Mouse (Mus musculus): ENCODE data around the gene A830031A19Rik. TPM values are rescaled to one million over a fixed set of nuclear protein-coding genes. Genes with fewer than 3 reads are reported as not detected.
A peak's percentile ranks its signal among the peaks of the same experiment; 100 is the strongest.

Gene A830031A19Rik
- not detected for total RNA-seq (2021)

DNA sequence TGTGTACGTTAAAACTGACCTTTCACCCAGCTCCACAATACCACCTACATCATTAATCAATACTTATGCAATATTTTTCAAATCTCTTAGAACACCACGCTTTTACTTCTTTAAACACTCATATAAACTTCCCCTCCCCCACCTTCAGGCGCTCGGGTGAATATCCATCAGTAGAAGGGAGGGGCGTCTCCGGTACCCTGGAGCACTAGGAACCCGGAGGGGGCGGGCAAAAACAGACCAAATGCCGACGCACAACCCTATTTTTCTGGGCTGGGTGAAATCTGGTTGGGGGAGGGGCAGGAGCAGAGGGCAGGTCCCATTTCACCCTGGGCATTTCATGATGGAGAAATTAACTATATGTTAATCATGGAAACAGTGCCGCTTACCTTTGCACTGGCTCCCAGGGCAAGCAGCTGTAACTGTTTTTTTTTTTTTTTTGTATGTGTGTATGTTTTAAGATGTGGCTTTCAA, at the start of gene A830031A19Rik:
A830031A19Rik (minus strand) TSS at position 421 of the 471 bp plus-strand sequence.
- intact Hi-C loops (cut with DNase I): loop anchor here (10.0 kb wide), 1 partner anchor 300 kb away; the partner anchor contains the start of gene Rel
- no peak for DNase-seq

DNA sequence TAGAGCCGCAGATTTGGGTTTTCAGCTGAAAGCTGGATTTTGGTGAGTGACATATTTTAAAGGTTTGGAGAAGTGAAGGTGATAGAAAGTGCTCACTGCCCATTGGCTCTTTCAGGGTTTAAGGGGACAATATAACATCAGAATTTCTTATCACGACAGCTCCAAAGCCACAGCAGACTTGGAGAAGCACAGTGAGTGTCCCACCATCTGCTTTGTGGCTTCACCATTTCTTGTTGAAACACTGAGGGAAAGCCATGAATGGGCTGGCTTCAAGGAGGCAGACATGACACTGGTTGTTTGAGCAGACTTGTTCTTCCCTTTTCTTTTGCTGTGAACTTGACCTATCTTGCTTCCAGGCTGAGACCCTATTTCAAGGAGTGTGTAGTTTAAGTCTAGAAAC, 49.1 kb upstream of the A830031A19Rik start:
- no peak for DNase-seq
- intact Hi-C loops (cut with DNase I): no loop called here

DNA sequence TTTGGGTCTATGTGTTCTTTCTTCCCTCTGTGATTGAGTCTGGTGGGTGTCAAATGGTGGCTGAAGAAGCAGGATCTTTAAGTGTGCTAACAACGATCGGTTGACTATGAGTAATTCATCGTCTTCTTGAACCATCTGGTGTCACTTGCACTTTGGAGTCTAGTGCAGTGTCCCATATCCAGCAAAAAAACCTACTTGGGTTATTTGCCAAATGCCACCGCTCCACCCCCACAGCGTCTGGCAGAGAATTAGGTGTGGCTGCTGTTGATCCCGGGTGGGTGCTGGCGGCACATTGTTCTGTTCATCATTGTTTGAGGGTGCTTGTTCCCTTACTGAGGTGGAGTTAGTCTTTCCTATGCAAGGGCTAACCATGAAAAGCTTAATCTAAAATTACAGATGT, 48.0 kb upstream of the A830031A19Rik start:
- intact Hi-C loops (cut with DNase I): no loop called here
- DNase-seq: no peak

DNA sequence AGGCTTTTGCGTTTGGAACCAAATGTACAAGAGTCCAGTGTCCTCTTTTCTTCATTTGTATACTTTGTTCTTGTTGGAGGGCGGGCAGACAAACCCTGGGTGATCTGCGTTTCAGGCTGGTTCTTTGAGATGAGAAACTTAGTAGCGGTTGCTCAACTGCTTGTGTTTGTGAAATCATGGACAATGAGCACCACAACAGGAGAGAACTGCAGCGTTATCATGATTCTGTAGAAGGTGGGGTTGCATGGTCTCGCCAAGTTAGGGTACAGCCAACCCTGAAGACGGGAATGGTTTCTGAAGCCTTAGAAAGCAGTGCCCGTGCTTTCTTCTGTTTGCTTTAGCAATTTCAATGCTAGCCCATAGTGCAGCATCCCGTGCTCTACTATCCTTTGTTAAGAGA, 46.3 kb upstream of the A830031A19Rik start:
- DNase-seq: no peak
- intact Hi-C loops (cut with DNase I): no loop called here

GRCm38 (mm10) chr11:24116582-24117318, 41.9 kb upstream of the A830031A19Rik start:
- intact Hi-C loops (cut with DNase I): no loop called here
- no peak for DNase-seq

DNA sequence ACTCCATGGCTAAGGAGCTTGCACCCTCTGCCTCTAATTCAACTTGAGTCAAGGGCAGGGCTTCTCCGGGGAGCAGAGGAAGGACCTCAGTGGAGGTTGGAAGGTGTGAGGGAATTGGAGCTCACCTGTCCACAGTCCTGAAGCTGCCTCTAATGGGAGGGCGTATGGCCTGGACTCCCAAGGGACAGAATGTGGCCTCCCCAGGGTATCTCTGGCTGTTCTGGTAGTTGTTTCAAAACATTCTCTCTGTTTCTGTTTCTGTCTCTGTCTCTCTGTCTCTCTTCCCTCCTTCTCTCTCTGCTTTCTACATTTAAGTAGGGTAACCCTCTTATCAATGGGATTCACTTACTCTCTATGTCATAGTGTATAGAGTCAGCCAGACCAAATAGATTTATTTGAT, 41.2 kb upstream of the A830031A19Rik start:
- no peak for DNase-seq
- intact Hi-C loops (cut with DNase I): no loop called here

- peak; percentile 36 to 51 for DNase-seq
- intact Hi-C loops (cut with DNase I): no loop called here
These were observed 40.3 kb upstream of the A830031A19Rik start for GRCm38 (mm10) chr11:24115017-24115752.

DNA sequence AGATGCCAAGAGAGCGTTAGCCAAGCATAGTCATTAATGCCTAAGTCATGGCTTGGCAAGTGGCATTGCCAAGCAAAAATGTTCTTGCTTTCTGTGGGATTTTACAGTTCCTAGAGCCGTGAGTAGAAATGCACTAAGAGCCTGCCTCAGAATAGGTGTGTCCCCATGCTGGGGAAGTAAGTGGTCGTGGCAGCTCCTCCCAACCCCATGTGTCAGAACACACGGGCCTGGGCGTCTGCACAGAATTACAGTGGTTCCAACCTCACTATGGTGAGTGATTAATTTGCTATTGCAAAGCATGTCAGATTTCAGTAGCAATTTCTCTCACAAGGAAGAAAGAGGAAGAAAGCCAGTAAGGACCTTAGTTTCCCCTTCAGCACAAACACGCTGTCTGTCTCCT, 36.9 kb upstream of the A830031A19Rik start:
- intact Hi-C loops (cut with DNase I): no loop called here
- DNase-seq: no peak

DNA sequence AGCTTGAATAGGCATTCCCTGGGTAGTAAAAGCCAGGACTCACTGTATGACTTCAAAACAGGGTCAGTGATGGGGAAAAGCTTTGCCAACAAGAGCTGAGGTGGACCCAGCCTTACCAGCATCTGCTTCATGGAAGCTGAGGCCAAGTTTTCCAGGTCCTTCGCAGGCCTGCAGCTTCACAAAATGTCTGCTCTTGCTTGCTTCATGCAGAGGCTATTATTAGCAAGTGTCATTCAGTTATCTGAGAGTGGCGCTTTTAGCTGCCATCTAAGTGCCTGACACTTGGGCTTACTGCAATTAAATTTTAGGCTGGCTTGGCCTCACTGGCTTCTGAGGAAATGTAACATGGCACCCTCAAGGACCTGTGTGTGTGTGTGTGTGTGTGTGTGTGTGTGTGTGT, 35.3 kb upstream of the A830031A19Rik start:
- intact Hi-C loops (cut with DNase I): no loop called here
- DNase-seq: peak; percentile 17 to 31

- DNase-seq: no peak
- intact Hi-C loops (cut with DNase I): no loop called here
These were observed 34.5 kb upstream of the A830031A19Rik start for GRCm38 (mm10) chr11:24109388-24109787.

DNA sequence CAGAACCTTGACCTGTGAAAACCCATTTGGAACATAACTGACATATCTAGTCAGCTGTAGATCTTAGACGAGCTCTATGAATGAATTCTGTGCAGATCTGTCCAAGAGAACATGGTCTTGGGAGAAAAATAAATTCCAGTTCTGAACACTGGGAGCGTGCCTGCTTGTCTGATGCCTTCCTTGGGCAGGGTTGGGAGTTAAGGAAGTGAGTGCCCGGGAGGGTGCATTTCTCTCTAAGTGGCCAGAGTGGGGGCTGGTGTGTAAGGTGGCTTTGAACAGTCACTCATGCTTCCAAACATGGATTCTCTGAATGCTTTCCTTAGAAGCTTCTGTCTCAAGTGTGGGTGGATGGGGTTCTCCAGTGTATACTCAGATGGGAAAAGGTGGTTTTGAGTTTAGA, 34.1 kb upstream of the A830031A19Rik start:
- intact Hi-C loops (cut with DNase I): no loop called here
- no peak for DNase-seq

DNA sequence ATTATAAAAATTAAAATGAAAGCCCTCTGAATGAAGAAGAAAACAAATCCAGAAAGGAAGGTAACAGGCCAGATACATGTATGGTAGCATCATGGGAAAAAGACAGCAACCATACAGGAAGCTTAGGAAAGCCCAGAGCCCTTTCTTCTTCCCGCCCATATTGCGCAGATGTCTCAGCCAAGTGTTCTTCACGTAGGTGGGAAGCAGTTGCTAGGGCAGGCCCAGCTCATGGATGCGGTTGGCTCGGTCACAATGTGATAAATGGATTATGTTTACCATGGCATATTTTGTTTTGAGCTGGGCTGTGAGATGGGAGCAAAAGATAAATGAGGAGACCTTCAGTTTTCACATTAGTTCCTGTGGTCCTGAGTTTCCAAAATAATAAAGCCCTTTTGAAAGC, 32.6 kb upstream of the A830031A19Rik start:
- DNase-seq: no peak
- intact Hi-C loops (cut with DNase I): no loop called here

- no peak for DNase-seq
- intact Hi-C loops (cut with DNase I): loop anchor here (5.0 kb wide), 1 partner anchor 139 kb away; no protein-coding TSS in a partner anchor
These were observed 28.4 kb upstream of the A830031A19Rik start for GRCm38 (mm10) chr11:24103128-24103742.

DNA sequence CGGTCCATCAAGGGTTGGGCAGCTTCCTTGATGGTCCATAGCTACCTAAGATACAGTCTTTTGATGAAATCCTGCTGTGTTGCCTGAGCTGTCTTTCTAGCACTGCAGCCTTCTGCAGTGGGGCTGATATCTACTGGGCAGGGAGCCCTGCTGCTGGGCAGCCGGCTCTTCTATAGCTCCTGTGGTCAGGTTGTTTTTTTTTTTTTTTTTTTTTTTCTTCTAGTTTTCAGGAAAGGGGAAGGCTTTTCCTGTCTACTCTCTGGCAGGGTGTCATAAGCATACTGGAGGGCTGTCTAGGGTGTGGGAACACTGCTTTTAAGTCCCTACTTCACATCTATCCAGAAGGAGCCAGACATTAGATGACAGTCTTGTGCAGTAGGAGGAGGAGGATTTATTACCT, 27.5 kb upstream of the A830031A19Rik start:
- no peak for DNase-seq
- intact Hi-C loops (cut with DNase I): loop anchor here (5.0 kb wide), 1 partner anchor 140 kb away; no protein-coding TSS in a partner anchor

DNA sequence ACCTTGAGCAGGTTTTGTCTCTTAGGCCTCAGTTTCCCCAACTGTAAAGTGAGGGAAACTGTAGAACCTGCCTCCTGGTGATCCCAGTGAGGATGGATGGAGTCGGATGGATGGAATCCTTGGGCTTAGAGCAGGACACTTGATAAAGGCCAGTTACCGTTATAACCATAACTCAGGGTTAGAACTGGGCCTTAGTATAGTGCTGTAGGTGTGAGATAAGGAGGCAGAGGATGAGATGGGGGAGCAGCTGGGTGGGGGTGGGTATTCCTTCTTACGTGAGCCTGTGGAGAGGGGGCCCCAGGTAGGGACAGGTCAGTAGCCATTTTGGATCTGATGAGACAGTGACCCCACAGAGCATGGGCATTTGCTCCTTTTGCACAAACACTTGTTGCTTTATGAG, 26.8 kb upstream of the A830031A19Rik start:
- no peak for DNase-seq
- intact Hi-C loops (cut with DNase I): loop anchor here (5.0 kb wide), 1 partner anchor 141 kb away; no protein-coding TSS in a partner anchor

- intact Hi-C loops (cut with DNase I): loop anchor here (5.0 kb wide), 1 partner anchor 142 kb away; no protein-coding TSS in a partner anchor
- DNase-seq: no peak
These were observed 25.7 kb upstream of the A830031A19Rik start for GRCm38 (mm10) chr11:24100449-24101070.

- intact Hi-C loops (cut with DNase I): loop anchor here (5.0 kb wide), 1 partner anchor 142 kb away; no protein-coding TSS in a partner anchor
- DNase-seq: no peak
These were observed 25.0 kb upstream of the A830031A19Rik start for GRCm38 (mm10) chr11:24099886-24100293.

DNA sequence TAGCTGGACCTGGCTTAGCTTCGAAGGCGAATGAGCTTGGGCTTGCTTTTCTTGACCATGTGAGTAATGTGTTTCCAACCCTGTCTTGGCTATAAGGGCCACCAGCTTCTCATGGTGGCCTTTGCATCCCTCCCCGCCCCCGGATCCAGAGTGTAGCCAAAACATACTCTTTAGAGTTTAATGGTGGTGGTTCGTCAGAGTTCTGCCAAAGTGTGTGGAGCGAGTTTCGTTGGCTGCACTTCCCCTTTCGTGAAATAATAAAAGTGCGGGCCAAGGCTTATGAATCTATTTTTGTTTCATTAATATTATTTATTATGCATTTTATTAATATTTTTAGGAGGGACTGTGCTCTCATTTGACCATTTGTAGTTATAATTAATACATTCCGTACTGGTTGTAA, 24.4 kb upstream of the A830031A19Rik start:
- no peak for DNase-seq
- intact Hi-C loops (cut with DNase I): no loop called here

DNA sequence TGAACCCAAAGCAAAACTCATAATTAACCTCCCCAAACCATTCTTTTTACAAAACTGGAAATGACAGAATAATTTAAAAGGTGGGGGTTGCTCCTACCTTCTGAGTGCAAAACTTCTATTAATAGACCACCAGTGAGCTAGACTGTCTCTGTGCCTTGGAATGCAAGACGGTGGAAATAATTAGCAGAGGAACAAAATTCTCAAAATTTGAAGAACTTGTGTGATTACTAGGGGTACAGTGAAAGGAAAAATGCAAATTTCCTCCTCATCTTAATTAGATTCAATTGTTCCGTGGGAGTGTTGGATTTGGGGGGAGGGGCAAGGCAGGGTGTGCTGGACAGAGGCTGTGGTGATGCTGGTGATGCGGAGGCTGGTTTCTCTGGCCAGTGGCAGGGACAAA, 23.8 kb upstream of the A830031A19Rik start:
- intact Hi-C loops (cut with DNase I): no loop called here

DNA sequence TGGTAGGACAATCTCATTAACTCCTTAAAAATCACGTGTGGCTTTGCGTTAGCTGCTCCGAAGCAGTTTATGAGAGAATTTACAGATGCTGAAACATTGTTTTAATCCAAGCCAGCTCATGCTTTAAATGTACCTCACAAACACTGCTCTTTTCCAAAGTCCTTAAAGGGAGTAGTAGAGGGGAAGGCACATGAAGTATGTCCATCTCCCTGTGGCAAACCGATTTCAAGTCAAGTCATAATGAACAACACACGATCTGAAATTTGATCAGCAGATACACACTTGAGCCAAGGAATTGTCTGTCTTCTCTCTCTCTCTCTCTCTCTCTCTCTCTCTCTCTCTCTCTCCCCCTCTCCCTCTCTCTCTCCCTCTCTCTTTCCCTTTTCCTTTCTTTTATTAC, 23.2 kb upstream of the A830031A19Rik start:
- DNase-seq: no peak
- intact Hi-C loops (cut with DNase I): no loop called here

More for the DNA sequence above, 23.8 kb upstream of the A830031A19Rik start:
- DNase-seq: no peak

GRCm38 (mm10) chr11:24097026-24097425, 22.2 kb upstream of the A830031A19Rik start:
- intact Hi-C loops (cut with DNase I): no loop called here
- DNase-seq: no peak

All from heart, postnatal 10 days (tissue).